Mouse (Mus musculus) heart, adult 2 months (tissue): ENCODE data around the gene 4930562C15Rik. TPM values are rescaled to one million over a fixed set of nuclear protein-coding genes. Genes with fewer than 3 reads are reported as not detected.

Source experiments
- DNase-seq, 2 experiments: peaks; one replicate each; pipeline ENCODE4 v3.0.0; 2021
- H3K27ac ChIP-seq: fragments of 200-600 bp; 2 replicates; pipeline ENCODE4 v1.8.1; 2022
- H3K27me3 ChIP-seq: fragments of 200-500 bp; 2 replicates; pipeline ENCODE4 v1.6.1; 2012; ENCODE audit warnings: mild to moderate bottlenecking, low read length, inconsistent platforms, mixed read lengths; ENCODE audit not compliant: control insufficient read depth, insufficient read depth
- H3K36me3 ChIP-seq: fragments of 200-500 bp; 2 replicates; pipeline ENCODE4 v1.6.1; 2012; ENCODE audit warnings: low read length, inconsistent platforms; ENCODE audit not compliant: control insufficient read depth, insufficient read depth
- H3K4me1 ChIP-seq: fragments of 200-500 bp; 2 replicates; pipeline ENCODE4 v1.6.1; 2011; ENCODE audit warnings: low read length; ENCODE audit not compliant: control insufficient read depth, insufficient read depth
- H3K4me3 ChIP-seq: fragments of 200-600 bp; 2 replicates; pipeline ENCODE4 v1.8.1; 2022
- H3K79me2 ChIP-seq: fragments of 200-500 bp; replicated peaks from 2 replicates; pipeline ENCODE4 v1.6.1; 2012; ENCODE audit warnings: mild to moderate bottlenecking, inconsistent platforms, low read length, moderate library complexity, mixed read lengths; ENCODE audit not compliant: control insufficient read depth, insufficient read depth
- H3K9ac ChIP-seq: fragments of 200-500 bp; 2 replicates; pipeline ENCODE4 v1.6.1; 2012; ENCODE audit warnings: low read depth, mild to moderate bottlenecking, control low read depth, inconsistent platforms, low read length, mixed read lengths
- CTCF ChIP-seq: fragments of 200-600 bp; IDR thresholded peaks from 2 replicates; pipeline ENCODE4 v1.8.1; 2022; ENCODE audit warnings: antibody characterized with exemption, mild to moderate bottlenecking, moderate library complexity
- EP300 ChIP-seq: fragments of 200-500 bp; IDR thresholded peaks from 2 replicates; pipeline ENCODE4 v1.6.1; 2011; ENCODE audit warnings: low read depth, low read length, control low read depth; ENCODE audit not compliant: insufficient read depth
- POLR2A ChIP-seq: fragments of 200-500 bp; IDR thresholded peaks from 2 replicates; pipeline ENCODE4 v1.6.1; 2011; ENCODE audit warnings: mild to moderate bottlenecking, low read depth, low read length, control low read depth; ENCODE audit not compliant: insufficient read depth
- WGBS: fragments of 180-500 bp; shearing (Covaris S2); methylation state at CpG from one replicate; pipeline ENCODE4 v1.1.7; 2018; 5-methylcytosine and 5-hydroxymethylcytosine counted together
- intact Hi-C: fragments of 180-260 bp; cut with DNase I; formaldehyde crosslinking; loops from one replicate; pipeline ENCODE4 v1.15.1; 2025
- polyA plus RNA-seq: library from polyadenylated mRNA; depleted of rRNA; stranded (reverse); fragments of >200 nt; gene quantifications from 2 replicates; pipeline ENCODE4 v1.2.3, GENCODE M21; 2012
- total RNA-seq, 2 experiments: library from RNA; stranded (reverse); gene quantifications; 2 replicates each; pipeline ENCODE4 v1.2.3; 2021

4930562C15Rik gene
- total and polyA plus RNA-seq, 3 experiments: 0.23 TPM; not detected in 2

GRCm38 (mm10) chr16:4905591-4905990, 70.4 kb downstream of the 4930562C15Rik start:
- H3K36me3 ChIP-seq: peaks cover 2% of the 10 kb centered on the region; the same call in 1 of the 2 replicates
- H3K79me2 ChIP-seq: peaks cover 4% of the 10 kb centered on the region; the same call in 1 of the 2 replicates
- H3K27ac ChIP-seq: no peak overlapping the region
- 26% methylated on average over 1 of the region's 1 CpGs for WGBS
- no peak for TF ChIP-seq EP300
- no peak for TF ChIP-seq CTCF
- TF ChIP-seq POLR2A: no peak
- intact Hi-C loops: no loop called here
- H3K27me3 ChIP-seq: no peaks in the 10 kb centered on the region
- DNase-seq: no peak
- peaks cover 12% of the 10 kb centered on the region for H3K4me1 ChIP-seq
- no peak overlapping the region for H3K4me3 ChIP-seq
- H3K9ac ChIP-seq: no peak overlapping the region

- TF ChIP-seq EP300 (no peak), POLR2A (no peak), CTCF (no peak)
- no peaks in the 10 kb centered on the region for H3K27me3 ChIP-seq
Observed at GRCm38 (mm10) chr16:4906559-4906958, 71.3 kb downstream of the 4930562C15Rik start.

GRCm38 (mm10) chr16:4907386-4907785, 72.2 kb downstream of the 4930562C15Rik start:
- no peaks in the 10 kb centered on the region for H3K27me3 ChIP-seq
- TF ChIP-seq POLR2A (no peak), EP300 (0 out of 2 replicates have a peak, but pooled peaks have one; percentile 22)
- no peak overlapping the region for H3K9ac ChIP-seq
- WGBS: 51% methylated on average over 2 of the region's 2 CpGs
- intact Hi-C loops: no loop called here
- H3K27ac ChIP-seq: no peak overlapping the region
- H3K36me3 ChIP-seq: 0 out of 2 replicates have a peak, but pooled peaks cover 2% of the 10 kb centered on the region
- peak in 1 of 2 experiments; percentile 21 for DNase-seq
- H3K4me3 ChIP-seq: no peak overlapping the region
- peaks cover 2% of the 10 kb centered on the region; the same call in 1 of the 2 replicates for H3K79me2 ChIP-seq
- peaks cover 12% of the 10 kb centered on the region for H3K4me1 ChIP-seq

More at GRCm38 (mm10) chr16:4906559-4906958, 71.3 kb downstream of the 4930562C15Rik start:
- Histone ChIP-seq H3K79me2 (peaks cover 2% of the 10 kb centered on the region; the same call in 1 of the 2 replicates), H3K4me1 (peaks cover 12% of the 10 kb centered on the region), H3K27ac (no peak overlapping the region), H3K36me3 (peaks cover 2% of the 10 kb centered on the region; the same call in 1 of the 2 replicates), H3K9ac (no peak overlapping the region), H3K4me3 (no peak overlapping the region)
- no peak for DNase-seq
- intact Hi-C loops: no loop called here

- Histone ChIP-seq H3K4me1 (peaks cover 17% of the 10 kb centered on the region), H3K27me3 (no peaks in the 10 kb centered on the region), H3K36me3 (0 out of 2 replicates have a peak, but pooled peaks cover 2% of the 10 kb centered on the region), H3K79me2 (peaks cover 2% of the 10 kb centered on the region; the same call in 1 of the 2 replicates), H3K4me3 (no peak overlapping the region), H3K9ac (no peak overlapping the region), H3K27ac (no peak overlapping the region)
- DNase-seq: peak in 1 of 2 experiments; percentile 22
- TF ChIP-seq POLR2A (no peak), EP300 (no peak), CTCF (no peak)
- intact Hi-C loops: no loop called here
- WGBS: 60% methylated on average over 5 of the region's 5 CpGs
Observed at GRCm38 (mm10) chr16:4907972-4908371, 72.8 kb downstream of the 4930562C15Rik start.

- 100% methylated on average over 2 of the region's 2 CpGs for WGBS
- intact Hi-C loops: no loop called here
- 0 out of 2 replicates have a peak, but pooled peaks cover 2% of the 10 kb centered on the region for H3K36me3 ChIP-seq
Observed at GRCm38 (mm10) chr16:4909745-4910144, 74.5 kb downstream of the 4930562C15Rik start.

GRCm38 (mm10) chr16:4910758-4911157, 75.5 kb downstream of the 4930562C15Rik start:
- no peak for DNase-seq
- intact Hi-C loops: no loop called here
- Histone ChIP-seq H3K27ac (no peak overlapping the region), H3K27me3 (no peaks in the 10 kb centered on the region), H3K9ac (no peak overlapping the region), H3K4me3 (no peak overlapping the region), H3K4me1 (peaks cover 18% of the 10 kb centered on the region), H3K79me2 (no peaks in the 10 kb centered on the region), H3K36me3 (0 out of 2 replicates have a peak, but pooled peaks cover 2% of the 10 kb centered on the region)
- no peak for TF ChIP-seq POLR2A
- no peak for TF ChIP-seq CTCF
- TF ChIP-seq EP300: no peak
- 95% methylated on average over 8 of the region's 8 CpGs for WGBS

More at GRCm38 (mm10) chr16:4909745-4910144, 74.5 kb downstream of the 4930562C15Rik start:
- H3K27me3 ChIP-seq: no peaks in the 10 kb centered on the region
- H3K4me1 ChIP-seq: peaks cover 23% of the 10 kb centered on the region
- TF ChIP-seq EP300 (no peak), CTCF (peak; percentile 71)
- no peak for DNase-seq
- H3K4me3 ChIP-seq: no peak overlapping the region
- no peak overlapping the region for H3K27ac ChIP-seq
- no peak overlapping the region for H3K9ac ChIP-seq
- no peaks in the 10 kb centered on the region for H3K79me2 ChIP-seq
